Comparison of ENCODE assay signal across 9 mouse cellular contexts in genomic region chr3:106448571-106448970, GRCm38 (mm10). TPM values are rescaled to one million over a fixed set of nuclear protein-coding genes. Genes with fewer than 3 reads are reported as not detected.
DNase-seq lines count a peak whose midpoint lies in the region; TF ChIP-seq lines count a peak whose summit lies in the region.
"Had no signal": no experiment of that assay in that cellular context is flagged by ENCODE, and none has a peak within 500 bp of the region (broad histone marks: within the 10 kb centered on the region; RNA-seq: fewer than 3 reads in every experiment).

No protein-coding gene starts in this region.

- no peak overlapping the region for H3K4me3 ChIP-seq in liver, adult 2 months (ENCODE audit: insufficient read depth, low read depth, low read length)
- H3K4me3 ChIP-seq in embryonic facial prominence, embryonic 10.5 days: no peak overlapping the region
- H3K4me3 ChIP-seq: megakaryocyte, embryonic 14.5 days had no signal

- no peaks in the 10 kb centered on the region for H3K4me1 ChIP-seq in liver, adult 2 months (ENCODE audit: control insufficient read depth, insufficient read depth, low read length)
- H3K4me1 ChIP-seq in embryonic facial prominence, embryonic 10.5 days: no peaks in the 10 kb centered on the region

- H3K9ac ChIP-seq in liver, adult 2 months (ENCODE audit: low read depth, low read length): no peak overlapping the region

- no peaks in the 10 kb centered on the region for H3K79me2 ChIP-seq in liver, adult 2 months (ENCODE audit: control insufficient read depth, insufficient read depth, low read length)

- H3K9me3 ChIP-seq in embryonic facial prominence, embryonic 10.5 days: no peaks in the 10 kb centered on the region
- H3K9me3 ChIP-seq: megakaryocyte, embryonic 14.5 days had no signal

- intact Hi-C loops in gastrocnemius, postnatal 36 days (cut with DNase I): loop anchor here (5.0 kb wide), 1 partner anchor 456 kb away; no protein-coding TSS in a partner anchor

- no peak overlapping the region for H3K27ac ChIP-seq in liver, adult 2 months (replicated peaks; ENCODE audit: insufficient read depth, low read depth, low read length)
- no peak overlapping the region for H3K27ac ChIP-seq in embryonic facial prominence, embryonic 10.5 days (replicated peaks)

- no peaks in the 10 kb centered on the region for H3K36me3 ChIP-seq in liver, adult 2 months (ENCODE audit: control insufficient read depth, insufficient read depth, low read length)
- H3K36me3 ChIP-seq in embryonic facial prominence, embryonic 10.5 days (replicated peaks): no peaks in the 10 kb centered on the region

- no peaks in the 10 kb centered on the region for H3K27me3 ChIP-seq in liver, adult 2 months (ENCODE audit: control insufficient read depth, insufficient read depth, low read length)
- H3K27me3 ChIP-seq in embryonic facial prominence, embryonic 10.5 days (replicated peaks; ENCODE audit: low read depth, poor library complexity, severe bottlenecking): no peaks in the 10 kb centered on the region
- H3K27me3 ChIP-seq: megakaryocyte, embryonic 14.5 days had no signal

- peak; percentile 65 for TF ChIP-seq CTCF in liver, adult 2 months (IDR thresholded peaks at IDR 0.05; ENCODE audit: low read depth, low read length)

- no peak for TF ChIP-seq POLR2A in liver, adult 2 months (IDR thresholded peaks at IDR 0.05; ENCODE audit: extremely low read depth, insufficient read depth, low read length)

- DNase-seq in liver, adult 2 months (ENCODE audit: extremely low read depth, low read depth, low spot score): peak; percentile 55
- DNase-seq in liver: no peak
- peak; percentile 71 for DNase-seq in ZHBTc4 (ENCODE audit: low read depth, low spot score)
- DNase-seq in embryonic facial prominence, embryonic 10.5 days (ENCODE audit: low spot score): peak; percentile 25
- DNase-seq in induced T-regulatory cell, adult 2 months (ENCODE audit: low read depth): peak; percentile 86
- DNase-seq in left cerebral cortex, adult 9 months (ENCODE audit: low spot score in 2 of 2): peak; percentile 5 to 50
- peak; percentile 41 to 55 for DNase-seq in natural killer cell, adult 2 months (ENCODE audit: low spot score in 2 of 2)
- no peak for DNase-seq in gastrocnemius, postnatal 36 days

RNA-seq across cellular contexts. Expression of gene Dennd2d, which starts 33.6 kb away (rescaled TPM):
- 7.3 and 8.0 TPM in 2 replicates for total RNA-seq in liver, adult 2 months (2014; rRNA removed)
- 3.4 and 4.9 TPM in 2 replicates for polyA plus RNA-seq in liver, adult 2 months (2012; rRNA removed)
- 1.1 and 1.3 TPM in 2 replicates for polyA plus RNA-seq in embryonic facial prominence, embryonic 10.5 days (2016; fragmentation: Nextera tagmentation; extraction: Ambion mirVana)
- under 1 TPM; 0.17 to 0.20 TPM for total RNA-seq in gastrocnemius, postnatal 36 days (2021)

RNA-seq across cellular contexts. Expression of gene Chil6, which starts 42.6 kb away (rescaled TPM):
- not detected in 2 replicates for total RNA-seq in liver, adult 2 months (2014; rRNA removed)
- not detected in 2 replicates for polyA plus RNA-seq in liver, adult 2 months (2012; rRNA removed)
- polyA plus RNA-seq in embryonic facial prominence, embryonic 10.5 days (2016; fragmentation: Nextera tagmentation; extraction: Ambion mirVana): not detected in 2 replicates
- total RNA-seq in gastrocnemius, postnatal 36 days (2021): not detected

Comparison
In these comparisons a context has a peak if more than half of its experiments do, and no peak if none do; other contexts are left out.
1. DNase-seq: peak in liver, adult 2 months (single experiment), ZHBTc4 (single experiment), embryonic facial prominence, embryonic 10.5 days (single experiment), induced T-regulatory cell, adult 2 months (single experiment), left cerebral cortex, adult 9 months (2 of 2) and natural killer cell, adult 2 months (2 of 2); none in liver (single experiment) and gastrocnemius, postnatal 36 days (0 of 2).